Mouse (Mus musculus) spleen, adult 2 months (tissue): Measurements from ENCODE around the gene Ube2g1.

Source experiments
- CTCF ChIP-seq: fragments of 200-500 bp; IDR thresholded peaks from 2 replicates; pipeline ENCODE4 v1.5.1; 2011; ENCODE audit warnings: mild to moderate bottlenecking, inconsistent platforms; ENCODE audit not compliant: insufficient read depth, insufficient read length, insufficient replicate concordance; ENCODE audit errors: extremely low read depth
- POLR2A ChIP-seq: fragments of 200-500 bp; IDR thresholded peaks from 2 replicates; pipeline ENCODE4 v1.6.1; 2011; ENCODE audit warnings: low read depth, low read length, inconsistent platforms

DNA sequence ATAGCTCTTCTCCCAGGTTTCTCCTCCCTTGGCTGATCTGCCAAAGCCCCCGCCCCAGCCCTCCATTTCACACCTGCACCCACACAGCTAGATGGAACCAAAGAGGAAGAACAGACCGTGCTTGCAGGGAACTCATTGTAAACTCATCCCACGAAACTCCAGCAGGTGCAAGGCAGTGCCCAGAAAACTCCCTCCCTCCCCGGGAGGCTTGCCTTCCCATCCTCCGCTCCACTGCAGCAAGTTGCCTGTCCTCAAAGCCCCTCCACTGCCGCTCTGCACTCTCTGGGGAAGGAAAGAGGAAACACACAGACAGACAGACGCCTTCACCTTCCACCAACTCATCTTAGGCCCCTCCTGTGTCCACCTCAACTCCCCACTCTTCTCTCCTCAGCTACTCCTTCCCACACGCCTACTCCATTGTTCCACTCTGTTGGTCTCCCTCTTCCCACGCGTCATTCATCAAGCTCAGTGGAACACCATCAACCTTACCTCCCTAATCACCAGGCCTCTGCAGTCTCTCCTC, 40.2 kb upstream of the Ube2g1 start:
- no peak for TF ChIP-seq CTCF
- TF ChIP-seq POLR2A = no peak
